Mouse (Mus musculus) adrenal gland, adult 2 months (tissue): ENCODE data around the gene Sult1a1. TPM values are rescaled to one million over a fixed set of nuclear protein-coding genes. Genes with fewer than 3 reads are reported as not detected.

Experiments
- DNase-seq: peaks from one replicate; pipeline ENCODE4 v3.0.0; 2021
- polyA plus RNA-seq: library from polyadenylated mRNA; depleted of rRNA; stranded (reverse); fragments of >200 nt; gene quantifications from 2 replicates; pipeline ENCODE4 v1.2.3, GENCODE M21; 2012; rRNA removed
- total RNA-seq, 2 experiments: library from RNA; stranded (reverse); gene quantifications; 2 replicates each; pipeline ENCODE4 v1.2.3; 2021

Sult1a1 gene
- total and polyA plus RNA-seq, 3 experiments: 29.3 to 52.7 (median 48.1) TPM

GRCm38 (mm10) chr7:126624774-126625173 lies 51.5 kb downstream of the Sult1a1 start:
- peak; percentile 22 for DNase-seq

- no peak for DNase-seq
These were observed 52.9 kb downstream of the Sult1a1 start for GRCm38 (mm10) chr7:126623381-126623780.

Other genes starting within 250 kb of the Sult1a1 start
- gene Rabep2, start 247.7 kb downstream of the Sult1a1 start, total RNA-seq: 10 to 100 TPM; 39.5 to 73.6 TPM
- 55.5 and 69.8 TPM in 2 replicates for gene Rabep2, start 247.7 kb downstream of the Sult1a1 start, polyA plus RNA-seq
- not detected for gene Atp2a1, start 213.3 kb downstream of the Sult1a1 start, total RNA-seq
- gene Atp2a1, start 213.3 kb downstream of the Sult1a1 start, polyA plus RNA-seq: not detected in 2 replicates
- gene Sh2b1, start 201.0 kb downstream of the Sult1a1 start, total RNA-seq: 10 to 100 TPM; 54.4 to 61.2 TPM
- gene Sh2b1, start 201.0 kb downstream of the Sult1a1 start, polyA plus RNA-seq: 90.7 and 93.9 TPM in 2 replicates
- 100 to 1,000 TPM; 217 to 239 TPM for gene Tufm, start 189.1 kb downstream of the Sult1a1 start, total RNA-seq
- 236 and 278 TPM in 2 replicates for gene Tufm, start 189.1 kb downstream of the Sult1a1 start, polyA plus RNA-seq
- 100 to 1,000 TPM in 1 of 2 experiments, 10 to 100 TPM in 1; 83.7 to 108 TPM for gene Atxn2l, start 173.0 kb downstream of the Sult1a1 start, total RNA-seq
- 454 and 474 TPM in 2 replicates for gene Atxn2l, start 173.0 kb downstream of the Sult1a1 start, polyA plus RNA-seq
- gene Eif3c, start 110.0 kb downstream of the Sult1a1 start, total RNA-seq: 100 to 1,000 TPM; 236 to 240 TPM
- 97.2 and 133 TPM in 2 replicates for gene Eif3c, start 110.0 kb downstream of the Sult1a1 start, polyA plus RNA-seq
- gene Apobr, start 91.5 kb downstream of the Sult1a1 start, total RNA-seq: 1 to 10 TPM; 2.0 to 4.7 TPM
- gene Apobr, start 91.5 kb downstream of the Sult1a1 start, polyA plus RNA-seq: 5.3 and 7.5 TPM in 2 replicates
- 10 to 100 TPM; 33.2 to 47.4 TPM for gene Cln3, start 90.6 kb downstream of the Sult1a1 start, total RNA-seq
- gene Cln3, start 90.6 kb downstream of the Sult1a1 start, polyA plus RNA-seq: 52.8 and 56.1 TPM in 2 replicates
- not detected for gene Il27, start 81.5 kb downstream of the Sult1a1 start, total RNA-seq
- gene Il27, start 81.5 kb downstream of the Sult1a1 start, polyA plus RNA-seq: 0.13 and 0.19 TPM in 2 replicates
- gene Nupr1, start 45.6 kb downstream of the Sult1a1 start, total RNA-seq: 10 to 100 TPM; 22.9 to 26.3 TPM
- 2.8 and 4.4 TPM in 2 replicates for gene Nupr1, start 45.6 kb downstream of the Sult1a1 start, polyA plus RNA-seq
- gene Sgf29, start 27.1 kb downstream of the Sult1a1 start, total RNA-seq: 10 to 100 TPM; 39.9 to 49.7 TPM
- 64.5 and 74.4 TPM in 2 replicates for gene Sgf29, start 27.1 kb downstream of the Sult1a1 start, polyA plus RNA-seq
- 100 to 1,000 TPM; 101 to 104 TPM for gene Bola2, start 19.0 kb upstream of the Sult1a1 start, total RNA-seq
- gene Bola2, start 19.0 kb upstream of the Sult1a1 start, polyA plus RNA-seq: 44.1 and 48.7 TPM in 2 replicates
- 10 to 100 TPM; 11.3 to 13.5 TPM for gene Slx1b, start 19.4 kb upstream of the Sult1a1 start, total RNA-seq
- gene Slx1b, start 19.4 kb upstream of the Sult1a1 start, polyA plus RNA-seq: 35.0 and 35.7 TPM in 2 replicates
- gene Coro1a, start 31.4 kb upstream of the Sult1a1 start, total RNA-seq: 10 to 100 TPM; 11.6 to 24.3 TPM
- gene Coro1a, start 31.4 kb upstream of the Sult1a1 start, polyA plus RNA-seq: 49.5 and 67.1 TPM in 2 replicates
- 100 to 1,000 TPM; 139 to 169 TPM for gene Mapk3, start 83.2 kb upstream of the Sult1a1 start, total RNA-seq
- 242 and 299 TPM in 2 replicates for gene Mapk3, start 83.2 kb upstream of the Sult1a1 start, polyA plus RNA-seq
- 1 to 10 TPM; 2.4 TPM for gene Gdpd3, start 89.9 kb upstream of the Sult1a1 start, total RNA-seq
- 10.2 and 10.3 TPM in 2 replicates for gene Gdpd3, start 89.9 kb upstream of the Sult1a1 start, polyA plus RNA-seq
- 100 to 1,000 TPM in 1 of 2 experiments, 10 to 100 TPM in 1; 92.8 to 136 TPM for gene Ypel3, start 100.5 kb upstream of the Sult1a1 start, total RNA-seq
- gene Ypel3, start 100.5 kb upstream of the Sult1a1 start, polyA plus RNA-seq: 970 and 1,207 TPM in 2 replicates
- under 1 TPM; 0.31 to 0.75 TPM for gene Tbx6, start 105.1 kb upstream of the Sult1a1 start, total RNA-seq
- gene Tbx6, start 105.1 kb upstream of the Sult1a1 start, polyA plus RNA-seq: 3.4 and 3.7 TPM in 2 replicates
- gene Ppp4c, start 116.1 kb upstream of the Sult1a1 start, total RNA-seq: 10 to 100 TPM; 77.4 to 86.0 TPM
- 89.8 and 92.4 TPM in 2 replicates for gene Ppp4c, start 116.1 kb upstream of the Sult1a1 start, polyA plus RNA-seq
- gene Fam57b, start 121.2 kb upstream of the Sult1a1 start, total RNA-seq: 10 to 100 TPM; 16.4 to 21.0 TPM
- gene Fam57b, start 121.2 kb upstream of the Sult1a1 start, polyA plus RNA-seq: 27.8 and 40.9 TPM in 2 replicates
- gene 4930451I11Rik, start 155.2 kb upstream of the Sult1a1 start, total RNA-seq: not detected
- gene 4930451I11Rik, start 155.2 kb upstream of the Sult1a1 start, polyA plus RNA-seq: not detected in 2 replicates
- gene Doc2a, start 171.0 kb upstream of the Sult1a1 start, total RNA-seq: under 1 TPM; 0.40 to 0.52 TPM
- 0.52 and 0.83 TPM in 2 replicates for gene Doc2a, start 171.0 kb upstream of the Sult1a1 start, polyA plus RNA-seq
- 10 to 100 TPM in 1 of 2 experiments, 1 to 10 TPM in 1; 8.2 to 16.3 TPM for gene Hirip3, start 185.5 kb upstream of the Sult1a1 start, total RNA-seq
- gene Hirip3, start 185.5 kb upstream of the Sult1a1 start, polyA plus RNA-seq: 1.4 and 2.9 TPM in 2 replicates
- 10 to 100 TPM; 42.5 to 44.5 TPM for gene Ino80e, start 185.9 kb upstream of the Sult1a1 start, total RNA-seq
- gene Ino80e, start 185.9 kb upstream of the Sult1a1 start, polyA plus RNA-seq: 73.8 and 75.0 TPM in 2 replicates
- gene Taok2, start 208.3 kb upstream of the Sult1a1 start, total RNA-seq: 10 to 100 TPM; 60.6 to 66.8 TPM
- 136 and 169 TPM in 2 replicates for gene Taok2, start 208.3 kb upstream of the Sult1a1 start, polyA plus RNA-seq
- gene Tmem219, start 246.5 kb upstream of the Sult1a1 start, total RNA-seq: 10 to 100 TPM; 28.1 to 35.4 TPM
- 242 and 243 TPM in 2 replicates for gene Tmem219, start 246.5 kb upstream of the Sult1a1 start, polyA plus RNA-seq